Mouse (Mus musculus) liver, adult 2 months (tissue): ENCODE data around the gene Sin3a. TPM values are rescaled to one million over a fixed set of nuclear protein-coding genes. Genes with fewer than 3 reads are reported as not detected.
A peak's percentile ranks its signal among the peaks of the same experiment; 100 is the strongest.

ENCODE experiments used
- DNase-seq: peaks from one replicate; pipeline ENCODE4 v3.0.0-alpha.2; 2011; ENCODE audit warnings: low read depth, low spot score; ENCODE audit errors: extremely low read depth
- H3K27ac ChIP-seq: fragments of 200-500 bp; replicated peaks from 2 replicates; pipeline ENCODE4 v1.5.1; 2012; ENCODE audit warnings: low read depth, mild to moderate bottlenecking, control low read depth, inconsistent platforms, low read length; ENCODE audit not compliant: insufficient read depth
- H3K27me3 ChIP-seq: fragments of 200-500 bp; 2 replicates; pipeline ENCODE4 v1.6.1; 2012; ENCODE audit warnings: mild to moderate bottlenecking, moderate library complexity, low read length, inconsistent platforms; ENCODE audit not compliant: control insufficient read depth, insufficient read depth
- H3K36me3 ChIP-seq: fragments of 200-500 bp; 2 replicates; pipeline ENCODE4 v1.6.1; 2012; ENCODE audit warnings: low read length, inconsistent platforms; ENCODE audit not compliant: control insufficient read depth, insufficient read depth
- H3K4me1 ChIP-seq: fragments of 200-500 bp; 2 replicates; pipeline ENCODE4 v1.6.1; 2011; ENCODE audit warnings: low read length; ENCODE audit not compliant: control insufficient read depth, insufficient read depth
- H3K4me3 ChIP-seq: fragments of 200-500 bp; 2 replicates; pipeline ENCODE4 v1.5.1; 2011; ENCODE audit warnings: low read depth, mild to moderate bottlenecking, control low read depth, low read length, moderate library complexity; ENCODE audit not compliant: insufficient read depth
- H3K79me2 ChIP-seq: fragments of 200-500 bp; 2 replicates; pipeline ENCODE4 v1.6.1; 2012; ENCODE audit warnings: inconsistent platforms, mild to moderate bottlenecking, low read length, moderate library complexity; ENCODE audit not compliant: control insufficient read depth, insufficient read depth
- H3K9ac ChIP-seq: fragments of 200-500 bp; 2 replicates; pipeline ENCODE4 v1.6.1; 2012; ENCODE audit warnings: low read depth, mild to moderate bottlenecking, control low read depth, inconsistent platforms, low read length
- CTCF ChIP-seq: fragments of 200-500 bp; IDR thresholded peaks from 2 replicates; pipeline ENCODE4 v1.5.1; 2011; ENCODE audit warnings: low read depth, low read length, control low read depth
- POLR2A ChIP-seq: fragments of 200-500 bp; IDR thresholded peaks from 2 replicates; pipeline ENCODE4 v1.6.1; 2011; ENCODE audit warnings: low read length, control low read depth; ENCODE audit not compliant: insufficient read depth; ENCODE audit errors: extremely low read depth
- WGBS: fragments of 180-500 bp; shearing (Covaris S2); methylation state at CpG from one replicate; pipeline ENCODE4 v1.1.7; 2018; 5-methylcytosine and 5-hydroxymethylcytosine counted together
- polyA plus RNA-seq: library from polyadenylated mRNA; depleted of rRNA; stranded (reverse); fragments of >200 nt; gene quantifications from 2 replicates; pipeline ENCODE4 v1.2.3, GENCODE M21; 2012
- total RNA-seq: library from RNA; depleted of rRNA; stranded (reverse); fragments of >200 nt; gene quantifications from 2 replicates; pipeline ENCODE4 v1.2.3, GENCODE M21; 2014

Sin3a gene
- total and polyA plus RNA-seq, 2 experiments = 15.1 to 34.6 TPM

DNA sequence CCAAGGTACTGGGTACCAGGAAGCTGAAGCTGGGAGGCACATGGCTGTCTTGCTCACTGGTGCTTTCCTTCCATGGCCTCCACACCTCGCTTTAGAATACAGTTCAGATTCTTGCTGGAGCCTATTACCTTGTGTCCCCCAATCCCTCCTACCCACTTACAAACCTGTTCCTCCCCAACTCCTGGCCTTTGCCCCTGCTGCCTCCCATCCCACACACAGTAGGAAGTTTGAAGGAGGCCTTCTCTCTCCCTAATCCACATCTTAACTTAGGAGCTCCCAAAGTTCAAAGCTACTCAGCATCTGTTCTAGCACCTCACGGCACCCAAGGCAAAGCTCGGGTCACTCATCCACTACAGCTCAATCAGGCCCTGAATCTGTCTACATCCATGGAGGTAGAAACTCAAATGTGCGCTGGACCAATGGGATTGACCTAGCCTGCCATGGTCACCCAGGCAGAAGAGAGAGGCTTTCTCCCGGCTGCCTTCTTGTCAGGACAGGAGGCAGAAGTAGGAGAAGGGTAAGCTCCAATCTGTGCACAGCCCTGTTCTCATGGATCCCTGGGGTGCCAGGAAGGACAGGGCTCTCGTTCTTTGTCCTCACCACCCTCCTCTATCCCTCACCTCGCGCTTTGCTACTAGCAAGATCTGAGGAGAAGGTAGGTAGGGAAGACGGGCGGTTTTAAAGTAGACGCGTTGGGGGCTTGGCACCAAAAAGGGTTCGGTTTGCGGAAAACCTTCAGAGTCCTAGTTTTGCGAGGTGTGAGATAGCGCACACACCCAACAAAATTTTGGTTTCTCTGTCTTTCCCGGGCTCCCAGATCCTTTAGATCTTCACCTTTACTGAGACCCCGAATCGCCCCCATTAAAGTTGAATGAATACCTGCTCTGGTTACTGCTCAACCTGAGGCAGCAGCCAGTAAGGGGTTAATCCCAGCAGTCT lies 75.6 kb downstream of the Sin3a start:
- DNase-seq = peak; percentile 23
- H3K4me1 ChIP-seq = peaks cover 7% of the 10 kb centered on the region; the same call in 1 of the 2 replicates
- no peaks in the 10 kb centered on the region for H3K36me3 ChIP-seq
- TF ChIP-seq POLR2A (no peak), CTCF (no peak)
- no peaks in the 10 kb centered on the region for H3K79me2 ChIP-seq
- H3K27me3 ChIP-seq = no peaks in the 10 kb centered on the region
- peak overlapping the region; percentile 74 for H3K9ac ChIP-seq
- peak overlapping the region; percentile 84 for H3K27ac ChIP-seq
- peak overlapping the region; percentile 58 for H3K4me3 ChIP-seq
- WGBS = 7% methylated on average over 19 of the region's 19 CpGs

DNA sequence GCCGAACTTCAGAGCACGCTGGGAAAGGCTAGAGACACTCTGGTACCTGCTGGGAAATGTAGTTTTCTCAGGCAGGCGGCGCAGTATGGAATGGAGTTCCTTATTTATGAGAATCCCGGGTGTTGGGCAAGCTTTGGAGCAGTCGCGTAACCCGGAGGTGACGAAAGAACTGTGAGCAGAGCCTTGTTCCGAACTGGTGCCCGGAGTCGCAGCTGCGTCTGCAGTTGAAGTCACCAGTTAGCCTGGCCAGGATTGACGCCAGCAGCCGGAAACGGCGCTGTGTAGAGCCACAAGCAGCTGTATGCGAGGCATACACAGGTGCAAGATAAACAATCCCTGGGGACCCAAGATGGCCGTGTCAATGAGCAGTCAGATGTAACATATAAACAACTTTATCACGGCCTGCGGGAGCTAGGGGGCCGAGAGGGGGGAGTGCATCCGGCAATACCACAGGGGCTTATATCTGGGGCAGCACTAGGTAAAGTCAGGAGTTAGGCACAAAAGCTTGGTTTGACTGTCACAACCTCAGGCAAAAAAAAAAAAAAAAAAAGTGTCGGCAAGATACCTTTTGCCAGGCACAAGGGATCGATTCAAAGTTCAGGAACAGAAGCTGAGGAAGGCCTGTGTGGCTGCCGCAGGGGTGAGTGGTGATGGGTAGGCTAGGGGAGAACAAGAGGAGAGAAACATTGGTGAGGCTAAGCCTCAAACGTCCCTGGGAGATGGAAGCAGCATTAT lies 76.5 kb downstream of the Sin3a start, which contains the start of gene Neil1:
TSS of gene Neil1 (minus strand) at position 162 of the 735 bp plus-strand sequence.
- peak within 1 kb of the TSS; percentile 84 for H3K27ac ChIP-seq
- H3K4me3 ChIP-seq = peak within 1 kb of the TSS; percentile 58
- 1% methylated on average over 27 of the region's 27 CpGs for WGBS
- peak; percentile 95 for DNase-seq
- H3K27me3 ChIP-seq = no peaks in the 10 kb centered on the region
- no peaks in the 10 kb centered on the region for H3K79me2 ChIP-seq
- TF ChIP-seq POLR2A (peak; percentile 77), CTCF (no peak)
- H3K9ac ChIP-seq = peak within 1 kb of the TSS; percentile 75
- peaks cover 7% of the 10 kb centered on the region; the same call in 1 of the 2 replicates for H3K4me1 ChIP-seq
- no peaks in the 10 kb centered on the region for H3K36me3 ChIP-seq

DNA sequence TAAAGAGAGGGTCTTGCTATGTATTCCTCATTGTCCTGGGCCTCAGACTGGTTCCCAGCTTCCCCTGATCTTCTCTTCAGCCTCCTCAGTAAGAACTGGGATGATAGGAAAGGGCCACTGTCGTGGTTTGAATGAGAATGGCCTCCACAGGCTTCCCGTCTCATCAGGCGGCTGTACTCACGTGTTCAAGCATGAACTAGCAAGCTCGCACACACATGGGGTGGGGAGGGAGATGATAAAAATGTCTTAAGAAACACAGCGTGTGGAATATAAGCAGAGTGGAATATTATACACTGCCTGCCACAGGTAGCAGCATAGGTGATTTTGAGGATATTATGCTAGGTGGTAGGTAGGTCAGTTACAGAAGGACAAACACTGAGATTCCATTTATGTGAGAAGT lies 77.2 kb downstream of the Sin3a start:
- Histone ChIP-seq H3K36me3 (no peaks in the 10 kb centered on the region), H3K4me3 (peak overlapping the region; percentile 58; the same call in 1 of the 2 replicates), H3K4me1 (peaks cover 7% of the 10 kb centered on the region; the same call in 1 of the 2 replicates), H3K9ac (no peak overlapping the region), H3K79me2 (no peaks in the 10 kb centered on the region), H3K27me3 (no peaks in the 10 kb centered on the region), H3K27ac (peak overlapping the region; percentile 84; the same call in 1 of the 2 replicates)
- peak; percentile 16 for DNase-seq
- TF ChIP-seq CTCF (no peak), POLR2A (no peak)
- WGBS = 82% methylated on average over 6 of the region's 6 CpGs

DNA sequence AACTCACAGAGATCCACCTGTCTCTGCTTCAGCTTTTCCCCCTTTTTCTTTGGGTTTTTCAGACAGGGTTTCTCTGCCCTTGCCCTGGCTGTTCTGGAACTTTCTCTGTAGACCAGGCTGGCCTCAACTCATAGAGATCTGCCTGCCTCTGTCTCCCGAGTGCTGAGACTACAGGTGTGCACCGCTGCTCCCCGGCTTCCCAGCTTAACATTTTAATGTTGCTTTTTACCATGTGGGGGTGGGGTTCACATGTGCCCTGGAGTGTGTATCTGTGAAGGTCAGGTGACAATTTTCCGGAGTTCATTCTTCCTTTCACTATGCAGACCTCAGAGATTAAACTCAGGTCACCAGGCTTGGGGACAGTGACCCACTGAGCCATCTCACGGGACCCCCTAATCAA lies 78.4 kb downstream of the Sin3a start:
- H3K27me3 ChIP-seq = no peaks in the 10 kb centered on the region
- peaks cover 7% of the 10 kb centered on the region; the same call in 1 of the 2 replicates for H3K4me1 ChIP-seq
- no peak overlapping the region for H3K4me3 ChIP-seq
- no peak overlapping the region for H3K27ac ChIP-seq
- TF ChIP-seq POLR2A = no peak
- 77% methylated on average over 5 of the region's 5 CpGs for WGBS
- DNase-seq = no peak
- H3K9ac ChIP-seq = no peak overlapping the region
- H3K36me3 ChIP-seq = no peaks in the 10 kb centered on the region
- H3K79me2 ChIP-seq = no peaks in the 10 kb centered on the region

DNA sequence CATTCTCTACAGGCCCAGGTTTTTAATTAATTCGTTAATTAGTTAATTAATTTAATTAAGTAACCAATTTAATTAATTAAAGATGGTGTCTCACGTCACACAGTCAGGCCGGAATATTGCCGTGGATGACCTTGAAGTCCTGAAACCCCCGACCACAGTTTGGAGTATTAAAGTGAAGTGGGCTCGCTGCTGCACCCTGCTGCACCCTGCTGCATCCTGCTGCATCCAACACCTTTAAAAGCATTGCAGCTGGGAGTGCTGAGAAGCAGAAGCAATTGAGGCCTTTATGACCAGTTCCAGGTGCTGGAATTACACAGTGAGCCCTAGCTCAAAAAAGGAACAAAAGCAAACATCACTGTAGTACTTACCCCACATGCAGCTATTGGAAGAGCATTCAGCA lies 80.5 kb downstream of the Sin3a start:
- no peak for DNase-seq

More for the DNA sequence above, 80.5 kb downstream of the Sin3a start:
- Histone ChIP-seq H3K27me3 (no peaks in the 10 kb centered on the region), H3K36me3 (no peaks in the 10 kb centered on the region), H3K9ac (no peak overlapping the region), H3K4me1 (peaks cover 5% of the 10 kb centered on the region; the same call in 1 of the 2 replicates), H3K27ac (no peak overlapping the region), H3K4me3 (no peak overlapping the region), H3K79me2 (no peaks in the 10 kb centered on the region)
- 73% methylated on average over 6 of the region's 6 CpGs for WGBS
- TF ChIP-seq POLR2A (no peak), CTCF (no peak)
